Mouse (Mus musculus) ES-E14 (cell line): ENCODE results near the gene Muc4.

Experiments
- CHD2 ChIP-seq: IDR thresholded peaks from 2 replicates; pipeline ENCODE4 v1.6.1; 2014; ENCODE audit warnings: mild to moderate bottlenecking, low read depth, low read length, inconsistent platforms
- HCFC1 ChIP-seq: IDR thresholded peaks from 2 replicates; pipeline ENCODE4 v1.6.1; 2012; ENCODE audit warnings: low read length, inconsistent platforms, borderline replicate concordance; ENCODE audit not compliant: insufficient read depth
- MAFK ChIP-seq: IDR thresholded peaks from 2 replicates; pipeline ENCODE4 v1.6.1; 2014; ENCODE audit warnings: mild to moderate bottlenecking, low read depth, low read length, inconsistent platforms; ENCODE audit not compliant: insufficient read depth
- ZC3H11A ChIP-seq: IDR thresholded peaks from 2 replicates; pipeline ENCODE4 v1.6.1; 2012; ENCODE audit warnings: low read depth, mild to moderate bottlenecking, inconsistent platforms, low read length, borderline replicate concordance
- ZNF384 ChIP-seq: IDR thresholded peaks from 2 replicates; pipeline ENCODE4 v1.6.1; 2012; ENCODE audit warnings: low read depth, low read length, inconsistent platforms

- TF ChIP-seq ZC3H11A: no peak
- TF ChIP-seq CHD2: no peak
- TF ChIP-seq ZNF384: peak; percentile 55
- TF ChIP-seq MAFK: no peak
- TF ChIP-seq HCFC1: no peak
Observed at GRCm38 (mm10) chr16:32815160-32815605, 79.5 kb downstream of the Muc4 start.
